Mouse (Mus musculus) heart, postnatal 0 days (tissue): ENCODE measurements around the gene Fam49a. TPM values are rescaled to one million over a fixed set of nuclear protein-coding genes. Genes with fewer than 3 reads are reported as not detected.

ENCODE experiments used
- ATAC-seq: fragments of 200-750 bp; cut with Nextera tagmentation; 2 replicates; pipeline ENCODE4 v1.8.0; 2017; ENCODE audit warnings: low read depth, moderate number of reproducible peaks, moderate library complexity; ENCODE audit not compliant: insufficient read depth
- DNase-seq: peaks from one replicate; pipeline ENCODE4 v3.0.0-alpha.2; 2016; ENCODE audit warnings: low spot score
- H3K27ac ChIP-seq: fragments of 300-500 bp; sonication (generic); 2 replicates; pipeline ENCODE4 v1.5.1; 2014; ENCODE audit warnings: low read depth, mild to moderate bottlenecking
- H3K27me3 ChIP-seq: fragments of 300-500 bp; sonication (generic); 2 replicates; pipeline ENCODE4 v1.6.1; 2014; ENCODE audit warnings: low read length, mixed read lengths; ENCODE audit not compliant: control insufficient read depth, insufficient read depth
- H3K36me3 ChIP-seq: fragments of 300-500 bp; sonication (generic); replicated peaks from 2 replicates; pipeline ENCODE4 v1.6.1; 2014; ENCODE audit warnings: low read length, mixed read lengths; ENCODE audit not compliant: control insufficient read depth, insufficient read depth
- H3K4me1 ChIP-seq: fragments of 300-500 bp; sonication (generic); 2 replicates; pipeline ENCODE4 v1.6.1; 2014; ENCODE audit warnings: antibody characterized with exemption; ENCODE audit not compliant: control insufficient read depth, insufficient read depth
- H3K4me2 ChIP-seq: fragments of 300-500 bp; sonication (generic); 2 replicates; pipeline ENCODE4 v1.6.1; 2014; ENCODE audit warnings: low read depth, mild to moderate bottlenecking, low read length, moderate library complexity
- H3K4me3 ChIP-seq: fragments of 300-500 bp; sonication (generic); 2 replicates; pipeline ENCODE4 v1.5.1; 2014; ENCODE audit warnings: low read depth, low read length
- H3K9ac ChIP-seq: fragments of 300-500 bp; sonication (generic); replicated peaks from 2 replicates; pipeline ENCODE4 v1.6.1; 2014; ENCODE audit warnings: low read depth, low read length, mixed read lengths
- H3K9me3 ChIP-seq: fragments of 300-500 bp; sonication (generic); replicated peaks from 2 replicates; pipeline ENCODE4 v1.6.1; 2016; ENCODE audit warnings: low read length; ENCODE audit not compliant: control insufficient read depth
- CTCF ChIP-seq: IDR thresholded peaks from 2 replicates; pipeline ENCODE4 v1.5.1; 2016; ENCODE audit warnings: antibody characterized with exemption, control low read depth, low read depth
- EP300 ChIP-seq: IDR thresholded peaks from 2 replicates; pipeline ENCODE4 v1.6.1; 2016; ENCODE audit warnings: antibody characterized with exemption, low read depth
- WGBS: fragments of 180-500 bp; shearing (Covaris S2); extraction: QIAGEN DNeasy Blood & Tissue Kit; methylation state at CpG from one replicate; pipeline ENCODE4 v1.1.7; 2014; 5-methylcytosine and 5-hydroxymethylcytosine counted together
- polyA plus RNA-seq: library from polyadenylated mRNA; unstranded; fragments of >200 nt; fragmentation: Nextera tagmentation; extraction: Ambion mirVana; gene quantifications from 2 replicates; pipeline ENCODE4 v1.2.1, GENCODE M21; 2015
- total RNA-seq: library from RNA; depleted of rRNA; stranded (reverse); fragments of >200 nt; gene quantifications from 2 replicates; pipeline ENCODE4 v1.2.3, GENCODE M21; 2014; ENCODE audit warnings: low replicate concordance

Fam49a gene
- total and polyA plus RNA-seq, 2 experiments from 2014 or later, result 12.4 to 16.5 TPM

GRCm38 (mm10) chr12:12334486-12334885, 72.5 kb downstream of the Fam49a start:
- no peak overlapping the region for H3K9ac ChIP-seq
- TF ChIP-seq CTCF (no peak), EP300 (no peak)
- ATAC-seq (no peak), DNase-seq (no peak)
- no peaks in the 10 kb centered on the region for H3K27me3 ChIP-seq
- H3K4me2 ChIP-seq, result no peak overlapping the region
- no peak overlapping the region for H3K4me3 ChIP-seq
- no peaks in the 10 kb centered on the region for H3K36me3 ChIP-seq
- H3K9me3 ChIP-seq, result no peaks in the 10 kb centered on the region
- WGBS, result 61% methylated on average over 5 of the region's 5 CpGs
- no peaks in the 10 kb centered on the region for H3K4me1 ChIP-seq
- no peak overlapping the region for H3K27ac ChIP-seq

- 88% methylated on average over 7 of the region's 7 CpGs for WGBS
These were observed 73.6 kb downstream of the Fam49a start for GRCm38 (mm10) chr12:12335566-12335965.

GRCm38 (mm10) chr12:12337378-12337777, 75.4 kb downstream of the Fam49a start:
- Histone ChIP-seq H3K4me1 (no peaks in the 10 kb centered on the region), H3K4me3 (no peak overlapping the region), H3K9ac (no peak overlapping the region), H3K27ac (no peak overlapping the region), H3K4me2 (no peak overlapping the region), H3K9me3 (no peaks in the 10 kb centered on the region), H3K27me3 (no peaks in the 10 kb centered on the region), H3K36me3 (no peaks in the 10 kb centered on the region)
- ATAC-seq (no peak), DNase-seq (no peak)
- WGBS, result 83% methylated on average over 6 of the region's 6 CpGs
- TF ChIP-seq CTCF (no peak), EP300 (no peak)

More at GRCm38 (mm10) chr12:12335566-12335965, 73.6 kb downstream of the Fam49a start:
- Histone ChIP-seq H3K4me1 (no peaks in the 10 kb centered on the region), H3K9ac (no peak overlapping the region), H3K9me3 (no peaks in the 10 kb centered on the region), H3K27me3 (no peaks in the 10 kb centered on the region), H3K4me3 (no peak overlapping the region), H3K27ac (no peak overlapping the region), H3K36me3 (no peaks in the 10 kb centered on the region), H3K4me2 (no peak overlapping the region)
- no peak for ATAC-seq
- no peak for DNase-seq
- TF ChIP-seq EP300, result no peak

- H3K4me2 ChIP-seq, result no peak overlapping the region
- no peak for TF ChIP-seq CTCF
- TF ChIP-seq EP300, result no peak
- H3K36me3 ChIP-seq, result no peaks in the 10 kb centered on the region
- ATAC-seq (no peak), DNase-seq (no peak)
- no peaks in the 10 kb centered on the region for H3K9me3 ChIP-seq
- H3K27me3 ChIP-seq, result no peaks in the 10 kb centered on the region
- no peaks in the 10 kb centered on the region for H3K4me1 ChIP-seq
- H3K27ac ChIP-seq, result no peak overlapping the region
- 95% methylated on average over 2 of the region's 2 CpGs for WGBS
- no peak overlapping the region for H3K9ac ChIP-seq
- H3K4me3 ChIP-seq, result no peak overlapping the region
These were observed 81.4 kb downstream of the Fam49a start for GRCm38 (mm10) chr12:12343320-12343719.

- no peaks in the 10 kb centered on the region for H3K36me3 ChIP-seq
- TF ChIP-seq EP300 (no peak), CTCF (no peak)
- no peak overlapping the region for H3K4me3 ChIP-seq
- 87% methylated on average over 2 of the region's 2 CpGs for WGBS
- no peak overlapping the region for H3K27ac ChIP-seq
- ATAC-seq (no peak), DNase-seq (no peak)
- no peaks in the 10 kb centered on the region for H3K9me3 ChIP-seq
- H3K4me1 ChIP-seq, result no peaks in the 10 kb centered on the region
- no peaks in the 10 kb centered on the region for H3K27me3 ChIP-seq
- no peak overlapping the region for H3K4me2 ChIP-seq
- H3K9ac ChIP-seq, result no peak overlapping the region
These were observed 86.7 kb downstream of the Fam49a start for GRCm38 (mm10) chr12:12348625-12349024.

GRCm38 (mm10) chr12:12349645-12350288, 87.8 kb downstream of the Fam49a start:
- Histone ChIP-seq H3K4me2 (no peak overlapping the region), H3K9me3 (no peaks in the 10 kb centered on the region), H3K27me3 (no peaks in the 10 kb centered on the region), H3K27ac (no peak overlapping the region), H3K9ac (no peak overlapping the region), H3K4me1 (peaks cover 6% of the 10 kb centered on the region; the same call in 1 of the 2 replicates), H3K4me3 (no peak overlapping the region), H3K36me3 (no peaks in the 10 kb centered on the region)
- 71% methylated on average over 6 of the region's 6 CpGs for WGBS
- TF ChIP-seq CTCF, result peak; percentile 19; the same call in 1 of the 2 replicates
- no peak for TF ChIP-seq EP300
- DNase-seq (no peak), ATAC-seq (no peak)
